Mouse (Mus musculus) kidney, embryonic 16.5 days (tissue): ENCODE measurements at regions not wholly inside any gene's neighbourhood (a gene's known extent, or its start where the extent isn't known, plus 50 kb on each side); places are given as distances from the start of the nearest gene placed in this dataset.

Experiments
- ATAC-seq: fragments of 200-750 bp; cut with Nextera tagmentation; 2 replicates; pipeline ENCODE4 v1.8.0; 2017; ENCODE audit warnings: moderate TSS enrichment; ENCODE audit not compliant: low FRiP score, low TSS enrichment
- H3K27ac ChIP-seq: fragments of 300-500 bp; sonication (generic); 2 replicates; pipeline ENCODE4 v1.5.1; 2014; ENCODE audit warnings: low read length
- H3K27me3 ChIP-seq: fragments of 300-500 bp; sonication (generic); 2 replicates; pipeline ENCODE4 v1.6.1; 2014; ENCODE audit warnings: low read length, control low read depth, mixed read lengths; ENCODE audit not compliant: insufficient read depth
- H3K36me3 ChIP-seq: fragments of 300-500 bp; sonication (generic); 2 replicates; pipeline ENCODE4 v1.6.1; 2014; ENCODE audit warnings: low read length, control low read depth, mixed read lengths; ENCODE audit not compliant: insufficient read depth
- H3K4me1 ChIP-seq: fragments of 300-500 bp; sonication (generic); 2 replicates; pipeline ENCODE4 v1.6.1; 2014; ENCODE audit warnings: low read length, control low read depth, mixed read lengths; ENCODE audit not compliant: insufficient read depth
- H3K4me2 ChIP-seq: fragments of 300-500 bp; sonication (generic); replicated peaks from 2 replicates; pipeline ENCODE4 v1.6.1; 2014; ENCODE audit warnings: low read depth, low read length
- H3K4me3 ChIP-seq: fragments of 300-500 bp; sonication (generic); 2 replicates; pipeline ENCODE4 v1.5.1; 2014; ENCODE audit warnings: mild to moderate bottlenecking, low read length
- H3K9ac ChIP-seq: fragments of 300-500 bp; sonication (generic); replicated peaks from 2 replicates; pipeline ENCODE4 v1.6.1; 2014; ENCODE audit warnings: low read length
- H3K9me3 ChIP-seq: fragments of 300-500 bp; sonication (generic); 2 replicates; pipeline ENCODE4 v1.6.1; 2016; ENCODE audit warnings: low read length, control low read depth
- WGBS: fragments of 180-500 bp; shearing (Covaris S2); extraction: QIAGEN DNeasy Blood & Tissue Kit; methylation state at CpG from one replicate; pipeline ENCODE4 v1.1.7; 2014; 5-methylcytosine and 5-hydroxymethylcytosine counted together

- no peaks in the 10 kb centered on the region for H3K36me3 ChIP-seq
- 63% methylated on average over 3 of the region's 3 CpGs for WGBS
- no peak overlapping the region for H3K4me2 ChIP-seq
- no peaks in the 10 kb centered on the region for H3K4me1 ChIP-seq
- peaks cover 4% of the 10 kb centered on the region; the same call in 1 of the 2 replicates for H3K9me3 ChIP-seq
- H3K27me3 ChIP-seq, result no peaks in the 10 kb centered on the region
- H3K9ac ChIP-seq, result no peak overlapping the region
- no peak overlapping the region for H3K27ac ChIP-seq
- no peak for ATAC-seq
- H3K4me3 ChIP-seq, result no peak overlapping the region
These were observed 643.9 kb upstream of the Impad1 start for GRCm38 (mm10) chr4:5437076-5437475.
